Mouse (Mus musculus): ENCODE results near the gene Gng12. TPM values are rescaled to one million over a fixed set of nuclear protein-coding genes. Genes with fewer than 3 reads are reported as not detected.
"Not testable (repeated sequence)": the region's sequence is repeated elsewhere in the genome, so short reads cannot be mapped to it uniquely, and the experiment has no call there.

Gng12 gene
- polyA plus RNA-seq, 1 experiment from 2014 or later = 50.3 TPM

DNA sequence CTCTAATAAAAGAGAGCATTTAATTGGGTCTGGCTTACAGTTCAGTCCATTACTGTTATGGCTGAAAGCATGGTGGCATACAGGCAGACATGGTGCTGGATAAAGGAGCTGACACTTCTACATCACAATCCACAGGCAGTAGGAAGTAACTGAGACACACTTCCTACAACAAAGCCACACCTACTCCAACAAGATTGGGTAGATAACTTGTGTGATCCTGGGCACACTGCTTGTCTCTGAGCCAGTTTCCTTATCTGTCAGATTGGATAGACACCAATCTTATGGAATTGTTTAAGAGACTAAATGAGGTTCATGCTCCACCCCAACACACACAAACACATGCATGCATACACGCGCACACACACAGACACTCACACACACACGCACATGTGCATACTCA is 51.9 kb downstream of the Gng12 start:
- H3K36me3 ChIP-seq (replicated peaks) = no peaks in the 10 kb centered on the region
- H3K4me3 ChIP-seq = no peak overlapping the region
- no peaks in the 10 kb centered on the region for H3K27me3 ChIP-seq (ENCODE audit: poor library complexity, severe bottlenecking)
- peaks cover 26% of the 10 kb centered on the region for H3K4me1 ChIP-seq
- H3K9me3 ChIP-seq = no peaks in the 10 kb centered on the region
- no peak for DNase-seq (ENCODE audit: extremely low spot score, low spot score)
- WGBS = 96% methylated on average over 3 of the region's 3 CpGs
- H3K27ac ChIP-seq = no peak overlapping the region

DNA sequence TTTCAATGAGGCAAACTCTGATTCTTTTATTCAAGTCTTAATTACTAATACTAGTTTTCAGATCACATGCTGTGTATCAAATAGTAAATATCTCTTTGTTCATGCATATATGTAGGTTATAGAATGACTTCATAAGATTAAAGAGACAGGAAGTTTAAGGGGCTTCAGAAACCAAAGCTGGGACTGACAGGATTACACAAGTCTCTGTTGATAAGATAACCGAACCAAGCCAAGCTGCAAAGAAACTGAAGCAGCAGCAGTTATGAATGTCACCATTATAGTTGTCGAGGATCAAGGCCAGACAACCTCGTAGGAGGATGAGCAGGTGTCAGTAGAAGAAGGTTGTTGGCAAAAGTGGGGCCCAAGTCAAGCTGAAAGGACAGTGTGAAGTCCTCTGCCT is 52.7 kb downstream of the Gng12 start:
- Histone ChIP-seq H3K4me3 (no peak overlapping the region), H3K27me3 (ENCODE audit: poor library complexity, severe bottlenecking) (no peaks in the 10 kb centered on the region), H3K9me3 (no peaks in the 10 kb centered on the region), H3K27ac (no peak overlapping the region), H3K36me3 (replicated peaks) (no peaks in the 10 kb centered on the region), H3K4me1 (peaks cover 19% of the 10 kb centered on the region)
- no peak for DNase-seq (ENCODE audit: extremely low spot score, low spot score)
- WGBS = 89% methylated on average over 3 of the region's 3 CpGs

DNA sequence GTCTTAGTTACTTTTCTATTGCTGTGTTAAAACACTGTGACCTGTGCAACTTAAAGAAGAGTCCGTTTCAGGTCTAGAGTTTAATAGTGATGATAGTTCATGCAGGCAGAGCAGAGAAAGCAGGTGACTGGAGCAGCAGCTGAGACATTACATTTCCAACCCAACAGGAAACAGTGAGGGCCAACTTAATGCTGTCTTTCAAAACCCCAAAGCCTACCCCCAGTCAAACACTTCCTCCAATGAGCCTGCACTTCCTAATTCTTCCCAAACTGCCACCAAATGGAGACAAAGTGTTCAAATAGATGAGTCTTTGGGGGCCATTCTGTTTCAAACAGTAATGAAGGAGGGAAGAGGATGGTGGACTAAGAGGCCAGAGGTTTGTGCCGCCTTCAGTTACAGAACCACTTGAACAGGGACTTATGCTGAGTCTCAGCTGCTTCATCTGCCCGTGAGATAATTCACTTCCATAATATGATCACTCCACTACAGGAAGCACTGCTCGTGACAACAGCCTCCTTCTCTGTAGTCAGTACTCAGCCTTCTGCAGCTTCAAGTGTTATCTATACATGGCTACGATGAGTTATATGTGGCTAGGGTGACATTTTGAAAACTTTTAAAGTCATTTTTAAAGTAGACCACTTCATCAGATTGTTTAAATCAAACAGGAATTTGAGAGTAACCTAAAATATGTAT is 55.7 kb downstream of the Gng12 start:
- Histone ChIP-seq H3K27me3 (ENCODE audit: poor library complexity, severe bottlenecking) (no peaks in the 10 kb centered on the region), H3K9me3 (no peaks in the 10 kb centered on the region), H3K27ac (no peak overlapping the region), H3K36me3 (replicated peaks) (no peaks in the 10 kb centered on the region), H3K4me1 (no peaks in the 10 kb centered on the region), H3K4me3 (no peak overlapping the region)
- no peak for DNase-seq (ENCODE audit: extremely low spot score, low spot score)
- WGBS = 87% methylated on average over 5 of the region's 5 CpGs

DNA sequence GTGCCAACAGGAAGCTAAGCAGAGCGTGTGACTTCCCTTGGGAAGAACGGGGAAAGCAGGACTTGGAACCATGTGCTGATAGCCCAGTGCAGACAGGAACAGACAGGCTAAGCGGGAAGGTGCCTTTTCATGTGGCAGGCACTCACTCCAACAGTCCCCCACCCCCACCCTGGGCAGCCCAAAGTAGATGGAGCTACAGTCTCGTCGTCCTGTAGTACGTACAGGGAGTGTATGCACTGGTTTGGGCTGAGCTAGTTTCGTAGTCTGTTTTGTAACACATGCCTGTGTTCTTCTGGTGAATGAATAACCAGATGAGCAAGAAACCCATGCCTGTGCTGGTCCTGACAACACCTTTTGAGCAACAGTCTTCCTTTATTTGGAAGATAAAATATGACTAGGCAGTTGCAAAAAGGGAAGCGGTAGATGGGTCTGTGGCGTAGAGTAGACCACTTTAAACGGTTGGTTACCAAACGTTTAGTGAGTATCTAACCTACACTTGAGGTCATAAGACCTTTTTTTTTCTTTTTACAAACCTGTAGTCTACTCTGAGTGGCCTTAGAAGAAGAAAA is 57.8 kb downstream of the Gng12 start:
- no peaks in the 10 kb centered on the region for H3K4me1 ChIP-seq
- 92% methylated on average over 11 of the region's 11 CpGs for WGBS

DNA sequence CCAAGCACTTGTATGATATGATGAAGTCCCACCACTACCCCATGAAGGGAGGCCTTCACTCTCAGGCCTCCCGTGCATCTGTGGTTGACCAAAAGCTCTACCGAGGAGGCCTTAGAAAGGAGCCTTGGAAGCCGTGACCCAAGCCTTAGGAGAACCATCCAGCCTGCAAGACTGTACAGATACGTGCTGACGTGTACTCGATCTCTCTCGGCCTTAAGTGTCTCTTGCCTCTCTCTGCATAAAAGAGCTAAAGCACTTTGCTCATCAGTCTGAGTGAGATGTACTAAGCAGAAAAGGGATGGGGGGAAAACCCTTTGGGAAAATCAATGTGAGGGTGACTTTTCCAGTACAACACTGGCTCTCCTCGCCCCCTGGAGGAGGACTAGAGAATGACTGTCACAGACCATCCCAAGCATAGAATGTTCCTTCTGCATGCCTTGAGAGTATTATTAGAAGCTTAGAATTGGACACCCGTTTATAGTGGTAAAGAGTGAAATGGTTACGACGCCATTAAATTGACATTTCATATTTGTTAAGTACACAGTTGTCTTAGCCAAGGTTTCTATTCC is 59.0 kb downstream of the Gng12 start:
- no peak for DNase-seq (ENCODE audit: extremely low spot score, low spot score)
- WGBS = 83% methylated on average over 11 of the region's 11 CpGs

More for the DNA sequence above, 57.8 kb downstream of the Gng12 start:
- no peaks in the 10 kb centered on the region for H3K27me3 ChIP-seq (ENCODE audit: poor library complexity, severe bottlenecking)
- no peaks in the 10 kb centered on the region for H3K36me3 ChIP-seq (replicated peaks)
- DNase-seq (ENCODE audit: extremely low spot score, low spot score) = no peak
- no peak overlapping the region for H3K4me3 ChIP-seq
- H3K9me3 ChIP-seq = no peaks in the 10 kb centered on the region
- H3K27ac ChIP-seq = no peak overlapping the region

DNA sequence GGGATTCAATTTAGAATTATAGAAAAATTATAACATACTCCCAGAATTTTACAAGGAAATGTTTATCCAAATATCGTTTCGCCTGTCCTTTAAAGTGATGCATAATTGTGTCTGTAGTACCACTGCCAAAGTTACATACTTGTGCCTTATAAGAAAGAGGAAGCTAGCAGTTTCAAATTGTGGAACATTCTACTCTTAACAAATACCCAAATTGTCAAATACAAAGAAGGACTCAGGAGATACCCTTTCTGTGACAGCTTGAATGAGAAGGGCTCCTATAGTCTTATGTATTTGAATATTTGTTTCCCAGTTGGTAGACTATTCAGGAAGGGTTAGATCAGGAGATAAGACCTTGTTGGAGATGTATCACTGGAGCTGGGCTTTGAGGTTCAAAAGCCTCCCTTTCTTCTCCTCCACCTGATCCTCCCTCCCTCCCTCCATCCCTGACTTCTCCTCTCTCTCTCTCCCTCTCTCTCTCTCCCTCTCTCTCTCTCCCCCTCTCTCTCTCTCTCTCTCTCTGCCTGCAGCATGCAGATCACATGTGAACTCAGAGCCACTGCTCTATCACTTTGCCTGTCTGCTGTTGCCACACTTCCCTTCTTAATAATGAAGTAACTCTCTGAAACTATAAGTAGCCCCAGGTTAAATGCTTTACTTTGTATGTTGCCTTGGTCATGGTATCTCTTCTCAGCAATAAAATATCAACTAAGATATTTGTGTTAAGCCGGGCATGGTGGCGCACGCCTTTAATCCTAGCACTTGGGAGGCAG is 62.5 kb downstream of the Gng12 start:
- Histone ChIP-seq H3K27me3 (ENCODE audit: poor library complexity, severe bottlenecking) (no peaks in the 10 kb centered on the region), H3K4me3 (no peak overlapping the region), H3K36me3 (replicated peaks) (no peaks in the 10 kb centered on the region), H3K9me3 (no peaks in the 10 kb centered on the region), H3K27ac (no peak overlapping the region), H3K4me1 (0 out of 2 replicates have a peak, but pooled peaks cover 2% of the 10 kb centered on the region)
- WGBS = 97% methylated on average over 5 of the region's 5 CpGs
- DNase-seq (ENCODE audit: extremely low spot score, low spot score) = no peak

More for the DNA sequence above, 59.0 kb downstream of the Gng12 start:
- Histone ChIP-seq H3K36me3 (replicated peaks) (no peaks in the 10 kb centered on the region), H3K27me3 (ENCODE audit: poor library complexity, severe bottlenecking) (no peaks in the 10 kb centered on the region), H3K27ac (no peak overlapping the region), H3K4me1 (no peaks in the 10 kb centered on the region), H3K4me3 (no peak overlapping the region), H3K9me3 (no peaks in the 10 kb centered on the region)

DNA sequence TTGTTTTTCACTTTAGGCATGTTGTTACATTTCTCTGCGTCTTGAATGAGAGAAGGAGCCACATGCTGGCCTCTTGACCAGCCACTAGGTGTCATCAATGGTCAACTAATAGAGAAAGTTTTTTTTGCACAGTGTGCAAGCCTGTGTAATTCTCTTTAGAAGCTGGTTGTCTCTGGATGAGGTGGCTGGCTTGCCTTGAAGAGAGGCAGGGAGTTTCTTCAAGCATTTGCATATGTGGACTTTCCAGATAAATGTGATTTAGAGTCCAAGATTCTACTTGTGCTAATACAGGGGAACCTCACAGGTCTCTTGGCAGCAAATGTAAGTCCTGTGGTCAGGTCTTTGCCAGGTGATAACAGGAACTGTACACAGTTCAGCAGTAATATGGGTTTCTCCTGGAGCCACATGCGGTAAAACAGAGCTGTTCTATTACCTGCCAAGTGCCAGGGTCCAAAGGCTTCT is 66.4 kb downstream of the Gng12 start:
- Histone ChIP-seq H3K4me3 (no peak overlapping the region), H3K27me3 (ENCODE audit: poor library complexity, severe bottlenecking) (no peaks in the 10 kb centered on the region), H3K36me3 (replicated peaks) (no peaks in the 10 kb centered on the region), H3K9me3 (no peaks in the 10 kb centered on the region), H3K4me1 (peaks cover 25% of the 10 kb centered on the region), H3K27ac (no peak overlapping the region)
- DNase-seq (ENCODE audit: extremely low spot score, low spot score) = peak; percentile 38
- 36% methylated on average over 2 of the region's 2 CpGs for WGBS

DNA sequence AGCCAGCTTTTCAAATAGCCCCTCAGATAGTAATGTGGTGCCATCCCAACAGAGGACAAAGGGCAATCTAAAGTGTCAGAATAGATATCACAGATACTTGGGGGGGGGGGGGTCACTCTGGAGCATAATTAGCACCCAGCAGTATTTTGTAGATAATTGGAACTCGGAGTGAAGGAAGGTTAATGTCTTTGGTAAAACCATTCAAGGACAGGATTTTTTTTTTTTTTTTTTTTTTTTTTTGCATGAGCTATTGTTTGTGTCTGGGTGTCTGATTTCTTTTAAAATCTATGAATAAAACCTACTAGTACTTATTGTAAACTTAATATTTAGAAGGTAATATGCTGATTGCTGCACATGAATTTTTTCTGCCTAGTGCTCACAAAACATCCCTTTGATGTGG is 66.9 kb downstream of the Gng12 start:
- Histone ChIP-seq H3K4me3 (no peak overlapping the region), H3K36me3 (replicated peaks) (no peaks in the 10 kb centered on the region), H3K4me1 (peaks cover 26% of the 10 kb centered on the region), H3K9me3 (no peaks in the 10 kb centered on the region), H3K27ac (no peak overlapping the region), H3K27me3 (ENCODE audit: poor library complexity, severe bottlenecking) (no peaks in the 10 kb centered on the region)
- DNase-seq (ENCODE audit: extremely low spot score, low spot score) = no peak
- WGBS = 88% methylated on average over 1 of the region's 1 CpGs

DNA sequence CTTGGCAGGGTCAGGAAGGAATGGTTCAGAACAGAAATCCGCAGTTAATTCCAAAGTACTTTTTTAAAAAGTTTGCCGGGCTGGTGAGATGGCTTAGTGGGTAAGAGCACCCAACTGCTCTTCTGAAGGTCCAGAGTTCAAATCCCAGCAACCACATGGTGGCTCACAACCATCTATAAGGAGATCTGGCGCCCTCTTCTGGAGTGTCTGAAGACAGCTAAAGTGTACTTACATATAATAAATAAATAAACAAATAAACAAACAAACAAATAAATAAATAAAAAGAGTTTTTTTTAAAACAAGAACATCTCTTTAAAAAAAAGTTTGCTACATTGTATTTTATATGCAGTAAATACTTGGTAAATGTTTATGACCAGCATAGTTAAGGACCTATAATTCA is 67.5 kb downstream of the Gng12 start:
- not testable (repeated sequence) for H3K27ac ChIP-seq; H3K4me3 ChIP-seq; DNase-seq (ENCODE audit: extremely low spot score, low spot score); H3K27me3 ChIP-seq (ENCODE audit: poor library complexity, severe bottlenecking); H3K9me3 ChIP-seq; H3K36me3 ChIP-seq (replicated peaks)
- peaks cover 30% of the 10 kb centered on the region for H3K4me1 ChIP-seq
- WGBS = 88% methylated on average over 3 of the region's 3 CpGs

DNA sequence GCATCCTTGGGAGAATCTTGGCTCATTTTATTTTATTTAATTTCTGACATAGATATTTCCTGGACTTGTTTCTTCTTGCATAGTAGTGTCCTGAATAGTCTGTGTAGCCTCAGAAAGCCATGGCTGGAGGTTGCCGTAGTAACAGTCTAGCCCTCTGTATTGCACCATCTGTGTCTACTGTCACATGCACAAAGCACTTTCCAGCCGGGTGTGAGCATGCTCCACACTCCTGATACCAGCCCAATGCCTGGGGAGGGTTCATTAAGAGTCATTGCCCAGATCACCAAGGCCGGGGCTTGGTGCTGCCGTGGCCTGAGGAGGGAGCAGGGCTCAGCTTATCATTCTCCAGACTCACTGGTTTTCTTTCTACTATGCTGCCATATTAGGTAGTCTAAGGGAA is 68.0 kb downstream of the Gng12 start:
- H3K9me3 ChIP-seq = no peaks in the 10 kb centered on the region
- WGBS = 72% methylated on average over 4 of the region's 4 CpGs
- H3K36me3 ChIP-seq (replicated peaks) = no peaks in the 10 kb centered on the region
- no peaks in the 10 kb centered on the region for H3K27me3 ChIP-seq (ENCODE audit: poor library complexity, severe bottlenecking)
- H3K27ac ChIP-seq = peak overlapping the region; percentile 62; the same call in 1 of the 2 replicates
- no peak overlapping the region for H3K4me3 ChIP-seq
- peak; percentile 37 for DNase-seq (ENCODE audit: extremely low spot score, low spot score)
- H3K4me1 ChIP-seq = peaks cover 30% of the 10 kb centered on the region

DNA sequence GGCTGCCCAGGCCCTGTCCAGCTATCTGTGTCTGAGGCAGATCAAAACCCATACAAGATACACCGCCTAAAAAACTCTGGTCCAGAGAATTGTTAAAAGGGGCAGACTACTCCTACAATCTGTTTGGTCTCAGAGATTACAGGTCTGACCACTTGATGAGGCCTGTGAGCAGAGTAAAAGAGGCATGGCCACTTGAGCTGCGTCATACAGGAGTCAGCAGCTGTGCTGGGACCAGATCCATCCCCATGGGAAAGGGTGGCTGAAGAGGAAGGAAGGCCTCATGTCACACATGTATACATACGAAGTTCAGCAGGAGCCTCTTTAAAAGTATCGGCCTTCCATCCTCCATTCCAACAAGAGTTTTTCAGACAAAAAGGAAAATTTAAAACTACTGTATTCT is 69.0 kb downstream of the Gng12 start:
- Histone ChIP-seq H3K27me3 (ENCODE audit: poor library complexity, severe bottlenecking) (no peaks in the 10 kb centered on the region), H3K27ac (no peak overlapping the region), H3K4me3 (no peak overlapping the region), H3K36me3 (replicated peaks) (no peaks in the 10 kb centered on the region), H3K4me1 (peaks cover 36% of the 10 kb centered on the region), H3K9me3 (no peaks in the 10 kb centered on the region)
- 87% methylated on average over 4 of the region's 4 CpGs for WGBS
- no peak for DNase-seq (ENCODE audit: extremely low spot score, low spot score)

DNA sequence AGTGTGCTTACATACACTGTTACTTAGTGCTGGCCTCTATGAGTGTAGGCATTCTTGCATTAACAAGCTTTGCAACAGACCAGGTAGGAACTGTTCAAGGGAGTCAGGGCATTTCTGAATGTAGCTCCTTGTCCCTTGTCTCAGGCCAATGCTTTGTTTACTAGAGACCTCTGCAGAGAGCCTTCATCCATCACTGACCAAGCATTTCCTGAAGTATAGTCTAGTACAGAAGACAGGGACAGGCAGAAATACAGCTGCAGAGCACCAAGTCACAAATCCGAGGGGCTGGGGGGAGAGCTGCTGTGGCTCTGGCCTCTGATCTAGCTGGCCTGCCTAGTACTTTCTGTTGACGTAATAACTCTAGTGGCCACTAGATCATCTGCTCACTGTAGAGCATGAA is 71.6 kb downstream of the Gng12 start:
- no peaks in the 10 kb centered on the region for H3K9me3 ChIP-seq
- H3K27ac ChIP-seq = no peak overlapping the region
- no peaks in the 10 kb centered on the region for H3K36me3 ChIP-seq (replicated peaks)
- H3K4me1 ChIP-seq = peaks cover 47% of the 10 kb centered on the region
- DNase-seq (ENCODE audit: extremely low spot score, low spot score) = no peak
- WGBS = 70% methylated on average over 2 of the region's 2 CpGs
- H3K27me3 ChIP-seq (ENCODE audit: poor library complexity, severe bottlenecking) = no peaks in the 10 kb centered on the region
- H3K4me3 ChIP-seq = no peak overlapping the region

DNA sequence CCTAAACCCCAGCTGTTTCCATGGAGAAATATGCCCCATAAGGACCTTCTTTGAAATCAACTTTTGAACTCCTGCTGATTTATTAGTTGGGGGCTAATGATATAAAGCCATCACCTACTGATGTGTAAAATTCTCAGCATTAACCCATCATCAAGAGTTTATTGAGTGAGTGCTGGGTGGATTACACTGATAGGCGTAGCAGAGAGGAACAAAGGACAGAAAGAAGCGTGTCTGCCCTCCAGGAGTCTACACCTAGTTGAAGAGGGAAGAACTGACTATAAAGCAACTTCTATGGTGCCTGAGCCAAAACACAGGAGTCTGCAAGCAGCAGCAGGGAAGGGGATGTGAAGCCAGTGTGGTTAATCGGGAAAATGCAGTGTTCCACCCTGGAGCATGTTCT is 73.2 kb downstream of the Gng12 start:
- Histone ChIP-seq H3K27me3 (ENCODE audit: poor library complexity, severe bottlenecking) (no peaks in the 10 kb centered on the region), H3K4me1 (peaks cover 52% of the 10 kb centered on the region), H3K27ac (no peak overlapping the region), H3K9me3 (no peaks in the 10 kb centered on the region), H3K36me3 (replicated peaks) (no peaks in the 10 kb centered on the region), H3K4me3 (no peak overlapping the region)
- no peak for DNase-seq (ENCODE audit: extremely low spot score, low spot score)
- WGBS = 39% methylated on average over 3 of the region's 3 CpGs
